Mouse (Mus musculus) adrenal gland, adult 10 weeks (tissue): ENCODE measurements around the gene Arl4c. TPM values are rescaled to one million over a fixed set of nuclear protein-coding genes. Genes with fewer than 3 reads are reported as not detected.

Experiments
- polyA plus RNA-seq: library from polyadenylated mRNA; stranded (reverse); fragments of 350-450 nt; fragmentation: Illumina TruSeq; extraction: RNeasy Lipid Tissue Mini Kit (QIAGEN cat#74804); gene quantifications from one replicate; pipeline ENCODE4 v1.2.3, GENCODE M21; 2014; ENCODE audit warnings: low read depth, low replicate concordance

Arl4c gene
- 20.8 TPM for polyA plus RNA-seq

GRCm38 (mm10) chr1:88701870-88702661 is at the start of gene Arl4c:
Arl4c (minus strand) TSS chr1:88702221.

Other genes with a start within 250 kb of the Arl4c start
- not detected for gene Glrp1, start 192.2 kb downstream of the Arl4c start, polyA plus RNA-seq